Mouse (Mus musculus): ENCODE data around the gene Ier3.

Gene Ier3

GRCm38 (mm10) chr17:35810900-35811648, 10.4 kb upstream of the Ier3 start:
- DNase-seq (ENCODE audit: low spot score) = peak; percentile 81

GRCm38 (mm10) chr17:35812307-35812706, 9.2 kb upstream of the Ier3 start:
- DNase-seq (ENCODE audit: low spot score) = no peak

- no peak for DNase-seq (ENCODE audit: low spot score)
Measured at GRCm38 (mm10) chr17:35812736-35813135, 8.7 kb upstream of the Ier3 start.

- peak; percentile 99 for DNase-seq (ENCODE audit: low spot score)
Measured at GRCm38 (mm10) chr17:35813245-35813647, 8.2 kb upstream of the Ier3 start.

- DNase-seq (ENCODE audit: low spot score) = no peak
Measured at GRCm38 (mm10) chr17:35813653-35814052, 7.8 kb upstream of the Ier3 start.

GRCm38 (mm10) chr17:35814678-35815077, 6.8 kb upstream of the Ier3 start:
- DNase-seq (ENCODE audit: low spot score) = peak; percentile 28

GRCm38 (mm10) chr17:35815836-35816235, 5.6 kb upstream of the Ier3 start:
- no peak for DNase-seq (ENCODE audit: low spot score)

- DNase-seq (ENCODE audit: low spot score) = no peak
Measured at GRCm38 (mm10) chr17:35816686-35817085, 4.8 kb upstream of the Ier3 start.

- no peak for DNase-seq (ENCODE audit: low spot score)
Measured at GRCm38 (mm10) chr17:35817226-35817625, 4.3 kb upstream of the Ier3 start.

- no peak for DNase-seq (ENCODE audit: low spot score)
Measured at GRCm38 (mm10) chr17:35820111-35820510, 1.4 kb upstream of the Ier3 start.

- DNase-seq (ENCODE audit: low spot score) = no peak
Measured at GRCm38 (mm10) chr17:35822564-35822963, 1.1 kb downstream of the Ier3 start.

GRCm38 (mm10) chr17:35822964-35823937, 1.8 kb downstream of the Ier3 start, which contains the start of gene Flot1:
Gene Flot1 (plus strand): TSS chr17:35823230.
- peak; percentile 95 for DNase-seq (ENCODE audit: low spot score)

GRCm38 (mm10) chr17:35824402-35824801, 2.9 kb downstream of the Ier3 start:
- DNase-seq (ENCODE audit: low spot score) = peak; percentile 41

GRCm38 (mm10) chr17:35825109-35825850, 3.8 kb downstream of the Ier3 start:
- DNase-seq (ENCODE audit: low spot score) = no peak

- no peak for DNase-seq (ENCODE audit: low spot score)
Measured at GRCm38 (mm10) chr17:35829737-35830136, 8.3 kb downstream of the Ier3 start.

GRCm38 (mm10) chr17:35832400-35833238, 11.1 kb downstream of the Ier3 start:
- no peak for DNase-seq (ENCODE audit: low spot score)

GRCm38 (mm10) chr17:35833239-35833751, 11.8 kb downstream of the Ier3 start:
- DNase-seq (ENCODE audit: low spot score) = peak; percentile 64

GRCm38 (mm10) chr17:35833894-35834293, 12.4 kb downstream of the Ier3 start:
- DNase-seq (ENCODE audit: low spot score) = no peak

- DNase-seq (ENCODE audit: low spot score) = peak; percentile 54
Measured at GRCm38 (mm10) chr17:35834696-35835422, 13.4 kb downstream of the Ier3 start.

GRCm38 (mm10) chr17:35835424-35836140, 14.1 kb downstream of the Ier3 start:
- peak; percentile 68 for DNase-seq (ENCODE audit: low spot score)
